Mouse (Mus musculus): ENCODE measurements at regions not wholly inside any gene's neighbourhood (a gene's known extent, or its start where the extent isn't known, plus 50 kb on each side); places are given as distances from the start of the nearest gene placed in this dataset.

GRCm38 (mm10) chr2:10311719-10312118, 58.6 kb upstream of the Sfmbt2 start:
- no peak for TF ChIP-seq CTCF (IDR thresholded peaks at IDR 0.05; ENCODE audit: control insufficient read depth, insufficient read depth, insufficient read length)
- no peak for TF ChIP-seq MAX (IDR thresholded peaks at IDR 0.05)
- no peak for TF ChIP-seq USF1 (IDR thresholded peaks at IDR 0.05; ENCODE audit: low read depth)

Measured in C2C12 (cell line).